Mouse (Mus musculus) WW6 (cell line): Measurements from ENCODE around the gene Gm21969.

ENCODE experiments used
- DNase-seq: peaks from one replicate; pipeline ENCODE4 v3.0.0-alpha.2; 2013; ENCODE audit warnings: low read depth, low spot score

The Gm21969 gene

GRCm38 (mm10) chr4:139585713-139586112, 17.3 kb upstream of the Gm21969 start:
- DNase-seq: no peak

DNA sequence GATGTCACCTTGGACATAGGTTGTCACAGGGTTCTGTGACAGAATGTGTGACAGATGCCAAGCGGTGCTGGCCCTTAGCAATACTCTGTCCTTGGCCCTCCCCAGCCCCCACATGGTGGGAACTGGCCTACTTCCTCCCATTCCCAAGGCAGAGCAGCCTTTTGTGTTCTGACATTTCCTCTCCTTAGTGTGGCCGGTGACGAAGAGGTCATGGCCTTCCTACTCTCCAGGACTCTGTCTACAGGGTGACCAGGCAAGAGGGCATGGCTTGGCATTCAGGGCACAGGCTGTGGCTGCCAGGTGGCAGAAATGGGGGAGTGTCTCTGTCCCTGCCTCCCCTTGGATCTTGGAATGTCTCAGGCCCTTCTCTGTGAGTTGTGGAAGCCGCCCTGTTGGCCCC, 15.6 kb upstream of the Gm21969 start:
- DNase-seq: no peak

DNA sequence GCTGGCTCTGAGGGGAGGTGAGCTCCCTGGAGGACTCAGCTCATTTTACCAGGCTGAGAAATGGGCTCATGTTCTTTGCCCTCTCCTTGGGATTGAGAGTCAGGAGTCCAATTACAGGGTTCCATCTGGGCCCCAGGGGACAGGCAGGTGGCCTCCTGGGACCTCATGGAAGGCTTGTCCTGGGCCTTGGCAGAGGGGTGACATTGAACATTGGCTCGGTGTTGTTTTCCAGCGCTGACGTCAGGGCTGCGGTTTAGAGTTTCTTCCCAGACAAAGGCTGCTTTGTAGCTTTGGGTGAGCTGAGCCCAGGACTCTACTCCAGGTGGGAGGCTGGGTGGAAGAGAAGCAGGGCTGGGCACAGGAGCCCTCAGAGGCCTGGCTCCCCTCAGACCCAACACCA, 15.2 kb upstream of the Gm21969 start:
- DNase-seq: no peak

GRCm38 (mm10) chr4:139589351-139590027, 13.5 kb upstream of the Gm21969 start:
- no peak for DNase-seq

DNA sequence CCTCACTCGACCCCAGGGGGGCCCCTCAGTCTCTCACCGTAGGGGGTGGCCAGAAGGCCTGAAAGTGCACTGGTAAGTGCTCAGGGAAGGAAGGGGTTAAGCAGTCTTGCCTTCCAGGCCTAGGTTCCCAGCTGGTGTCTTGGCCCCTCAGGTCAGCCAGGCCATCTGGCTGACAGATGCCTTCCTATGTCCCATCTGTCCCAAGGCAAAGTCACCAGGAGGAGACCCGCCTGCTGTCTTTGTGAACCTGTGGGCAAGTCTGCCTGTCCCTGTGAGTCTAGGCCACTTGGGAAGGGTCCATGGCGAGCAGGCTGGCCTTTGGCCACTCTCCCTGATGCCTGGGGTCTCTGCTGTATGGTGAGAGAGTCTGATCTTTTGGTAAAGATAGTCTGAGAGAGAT, 12.5 kb upstream of the Gm21969 start:
- no peak for DNase-seq

GRCm38 (mm10) chr4:139592895-139593294, 10.1 kb upstream of the Gm21969 start:
- no peak for DNase-seq

GRCm38 (mm10) chr4:139593383-139593782, 9.6 kb upstream of the Gm21969 start:
- DNase-seq: no peak

- DNase-seq: no peak
Observed at GRCm38 (mm10) chr4:139594062-139594461, 8.9 kb upstream of the Gm21969 start.

- DNase-seq: no peak
Observed at GRCm38 (mm10) chr4:139596715-139597114, 6.3 kb upstream of the Gm21969 start.

DNA sequence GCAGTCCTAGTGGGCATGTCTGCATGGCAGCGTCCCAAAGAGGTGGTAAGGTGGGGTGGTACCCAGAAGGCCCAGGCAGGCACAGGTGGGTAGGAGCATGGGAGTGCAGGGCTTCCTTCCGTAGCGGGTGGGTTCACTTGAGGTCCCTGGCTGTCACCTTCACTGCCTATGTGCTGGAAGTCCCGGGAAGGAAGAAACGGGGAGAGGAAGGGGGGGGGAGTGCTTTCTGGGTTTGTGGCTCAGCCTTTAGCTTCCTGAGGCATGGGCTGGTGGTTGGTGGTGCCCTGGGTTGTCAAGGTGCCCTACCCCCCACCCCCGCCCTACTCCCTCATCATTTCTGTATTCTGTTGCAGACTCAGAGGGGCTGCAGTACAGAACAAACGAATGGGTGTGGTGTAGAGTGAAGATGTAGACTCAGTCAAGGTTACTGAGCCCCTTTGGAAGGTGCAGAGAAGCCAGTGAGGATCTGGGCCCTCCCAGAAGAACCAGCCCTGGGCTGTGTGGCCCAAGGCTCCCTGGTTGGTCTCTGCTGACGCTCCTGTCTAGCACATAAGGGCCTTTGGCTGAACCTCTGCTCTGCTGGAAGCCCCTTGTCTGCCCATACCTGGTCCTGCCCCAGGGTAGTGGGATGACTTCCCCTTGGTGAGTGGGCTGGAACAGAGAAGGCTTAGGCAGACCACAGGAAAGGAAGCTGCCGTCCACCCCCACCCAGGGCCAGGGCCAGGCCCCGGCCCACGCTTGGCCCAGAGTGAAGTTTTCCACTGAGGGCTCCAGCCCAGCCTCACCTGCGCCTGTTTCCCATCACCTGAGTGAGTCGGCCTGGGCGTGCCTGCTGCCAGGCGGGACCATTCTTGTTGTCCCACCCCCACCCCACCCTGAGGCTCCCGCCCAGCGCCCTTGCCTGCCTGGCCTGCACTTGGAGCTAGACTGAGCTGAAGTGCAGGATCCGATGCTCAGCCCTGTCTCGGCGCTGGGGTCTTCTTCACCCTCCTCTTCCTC, 5.4 kb upstream of the Gm21969 start:
- DNase-seq: no peak

DNA sequence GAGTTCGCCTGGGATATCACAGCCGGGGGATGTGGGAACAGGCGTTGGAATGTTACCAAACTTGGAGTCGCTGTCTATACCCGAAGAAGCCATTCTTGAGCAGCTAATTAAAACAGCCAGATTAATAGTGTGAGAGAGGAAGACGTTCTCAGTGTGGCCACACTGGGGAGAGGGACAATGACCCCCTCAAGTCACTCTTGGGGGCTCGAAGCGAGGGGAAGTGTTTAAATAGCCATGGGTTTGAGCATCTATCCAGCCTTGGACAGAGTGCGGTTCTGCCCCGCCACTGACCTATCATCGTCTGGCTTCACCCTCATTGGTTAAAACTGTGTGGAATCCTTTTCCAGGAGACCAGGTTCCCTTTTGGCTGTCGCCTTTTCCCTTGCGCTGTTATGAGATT, 4.6 kb upstream of the Gm21969 start:
- DNase-seq: no peak

GRCm38 (mm10) chr4:139598950-139599518, 4.0 kb upstream of the Gm21969 start:
- DNase-seq: no peak

DNA sequence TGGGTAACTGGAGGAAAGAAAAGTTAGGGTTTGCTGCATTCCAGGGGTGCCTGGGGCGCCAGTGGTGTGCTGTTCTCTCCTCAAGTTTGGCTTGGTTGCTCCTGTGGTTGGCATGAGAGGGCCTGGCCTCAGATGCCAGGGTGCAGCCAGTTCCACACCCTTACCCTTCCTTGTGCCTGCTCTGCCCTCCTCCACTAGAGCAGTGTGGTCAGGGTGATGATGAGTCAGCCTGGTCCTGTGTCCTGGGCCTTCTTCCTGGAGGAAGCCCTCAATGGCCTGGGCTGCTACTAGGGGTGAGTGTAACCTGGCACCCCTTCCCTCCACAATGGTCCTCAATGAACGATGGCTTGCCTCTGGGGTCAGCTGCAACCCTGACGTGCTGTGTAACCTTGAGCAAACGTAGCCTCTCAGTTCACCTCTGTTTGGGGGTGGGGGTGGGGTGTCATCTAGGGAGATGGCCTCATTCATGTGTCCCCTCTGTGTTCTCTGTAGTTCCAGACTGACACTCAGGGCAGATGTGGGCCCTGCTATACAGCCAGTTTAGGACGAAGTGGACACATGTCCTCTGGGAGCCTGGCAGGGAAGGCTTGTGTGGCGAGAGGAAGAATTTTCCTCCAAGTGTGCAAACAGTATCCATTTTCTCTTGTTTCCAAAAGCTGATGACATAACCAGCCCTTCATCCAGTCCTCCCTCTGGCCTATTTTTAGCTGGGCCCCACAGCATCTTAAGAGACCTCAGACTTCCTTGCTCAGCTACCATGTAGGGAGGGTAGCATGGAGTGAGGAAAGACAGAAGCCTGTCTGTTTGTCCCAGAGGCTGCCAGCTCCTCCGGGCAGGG, 1.2 kb upstream of the Gm21969 start:
- no peak for DNase-seq

- no peak for DNase-seq
Observed at GRCm38 (mm10) chr4:139605216-139605615, 2.2 kb downstream of the Gm21969 start.

DNA sequence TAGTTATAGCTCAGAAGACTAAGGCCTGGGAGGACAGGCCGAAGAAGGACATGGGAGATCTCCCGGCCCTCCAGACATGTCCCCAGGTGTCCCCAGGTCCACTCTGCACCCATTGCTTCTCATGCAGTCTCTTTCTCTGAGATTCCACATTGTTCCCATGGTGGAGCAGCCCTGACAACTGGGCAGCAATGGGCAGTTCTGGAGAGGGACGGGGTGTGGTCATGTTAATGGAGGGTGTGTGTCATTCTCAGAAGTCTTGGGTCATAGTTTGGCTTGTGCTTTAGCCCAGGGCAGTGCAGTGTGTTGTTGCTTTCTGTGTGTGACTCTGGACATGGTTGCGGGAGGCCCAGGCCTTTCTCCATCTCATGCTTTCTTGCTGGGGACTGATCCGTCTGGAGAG, 3.7 kb downstream of the Gm21969 start:
- no peak for DNase-seq

DNA sequence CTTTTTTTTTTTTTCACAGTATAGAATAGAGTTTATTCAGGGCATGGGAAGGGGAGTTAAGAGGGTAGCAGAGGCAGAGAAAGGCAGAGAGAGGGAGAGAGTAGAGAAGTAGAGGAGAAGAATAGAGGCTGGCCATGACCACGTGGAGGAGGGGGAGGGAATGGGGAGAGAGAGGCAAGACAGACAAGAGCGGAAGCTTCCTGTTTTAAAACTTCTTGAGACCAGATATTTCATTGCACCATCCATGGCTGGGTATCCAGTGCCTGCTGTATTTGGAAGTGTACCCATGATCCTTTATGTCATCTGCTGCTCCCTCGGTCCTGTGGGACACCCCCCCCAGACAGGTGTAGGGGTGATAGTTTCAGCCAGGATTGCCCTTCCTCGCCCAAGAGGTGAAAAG, 6.0 kb downstream of the Gm21969 start:
- DNase-seq: no peak

- no peak for DNase-seq
Observed at GRCm38 (mm10) chr4:139610954-139611353, 8.0 kb downstream of the Gm21969 start.

- no peak for DNase-seq
Observed at GRCm38 (mm10) chr4:139611542-139611953, 8.6 kb downstream of the Gm21969 start.

DNA sequence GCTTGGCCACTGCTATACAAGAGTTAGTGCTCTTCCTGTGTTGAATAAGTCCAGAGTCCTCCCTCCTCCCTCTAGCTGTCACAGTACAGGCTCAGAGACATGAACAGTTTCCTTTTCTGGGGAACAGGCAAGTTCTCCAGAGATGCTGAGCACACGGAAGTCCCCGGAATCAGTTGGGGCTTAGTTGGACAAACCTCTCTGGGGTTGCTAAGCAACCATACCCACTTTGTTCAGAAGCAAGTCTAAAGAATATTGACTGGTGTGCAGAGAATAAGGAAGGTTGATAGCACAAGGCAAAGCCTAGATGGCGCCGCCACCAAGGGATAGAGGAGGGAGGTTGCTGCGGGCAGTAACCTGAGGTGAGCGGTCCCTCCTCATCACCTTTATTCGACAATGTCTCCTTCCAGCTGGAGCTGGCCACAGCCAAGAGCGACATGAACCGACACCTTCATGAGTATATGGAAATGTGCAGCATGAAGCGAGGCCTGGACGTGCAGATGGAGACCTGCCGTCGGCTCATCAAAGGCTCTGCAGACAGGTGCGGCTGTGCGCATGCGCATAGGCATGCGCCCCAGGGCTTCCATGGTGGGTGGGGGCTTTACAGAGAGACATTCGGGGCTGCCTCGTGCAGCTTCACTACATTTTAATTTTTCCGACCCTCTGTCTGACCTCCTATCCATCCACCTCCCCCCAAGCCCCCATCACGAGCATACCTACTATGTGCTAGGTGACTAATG, 11.7 kb downstream of the Gm21969 start:
- no peak for DNase-seq

DNA sequence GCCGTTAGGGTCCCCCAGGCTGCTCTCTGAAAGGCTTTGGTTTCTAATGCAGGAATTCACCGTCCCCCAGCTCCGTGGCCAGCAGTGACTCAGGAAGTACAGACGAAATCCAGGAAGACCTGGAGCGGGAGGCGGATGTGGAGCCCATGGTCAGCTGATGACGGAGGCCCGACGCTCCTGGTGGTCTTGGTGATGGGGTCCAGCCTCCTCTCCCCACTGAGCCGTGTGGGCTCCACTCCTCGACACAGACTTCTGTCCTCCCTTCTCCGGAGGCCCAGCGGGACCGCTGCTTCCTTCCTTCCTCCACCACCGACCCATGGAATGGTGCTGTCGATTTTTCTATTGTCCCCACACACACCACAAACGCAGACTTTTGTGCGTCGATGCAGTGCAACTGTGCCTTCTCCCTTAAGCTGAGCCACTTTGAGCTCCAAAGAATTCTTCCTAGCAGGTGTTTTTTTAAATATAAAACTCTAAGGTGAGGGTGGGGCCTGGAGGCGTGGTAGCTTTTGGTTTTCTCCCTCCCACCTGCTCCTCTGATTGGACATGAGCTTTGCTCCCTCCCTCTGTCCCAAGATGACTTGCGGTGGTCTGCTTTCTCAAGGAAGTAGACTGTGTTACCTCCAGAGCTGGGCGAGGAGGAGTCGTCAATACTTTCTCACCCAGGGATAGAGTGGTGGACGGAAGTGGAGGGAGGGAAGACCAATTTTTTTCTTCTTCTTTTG, 13.5 kb downstream of the Gm21969 start:
- DNase-seq: no peak
